Mouse (Mus musculus) embryonic stem cell, embryonic (primary cell): ENCODE data around the gene Dnase2a.

Experiments
- CTCF ChIA-PET, 4 experiments: fragments of 300-600 bp in 2 of 4; fragments of 350-600 bp in 2 of 4; sonication (Branson Sonifier 250); formaldehyde crosslinking; loops; one replicate each; lab custom pipeline; 2022; ENCODE audit warnings: inconsistent platforms in 2 of 4; lab: Charles Lee
- POLR2A ChIA-PET, 4 experiments: fragments of 300-600 bp in 2 of 4; fragments of 350-600 bp in 2 of 4; sonication (Branson Sonifier 250); formaldehyde crosslinking; loops; one replicate each; lab custom pipeline; 2022; ENCODE audit warnings: antibody characterized with exemption in 4 of 4, inconsistent platforms in 1 of 4; lab: Charles Lee

Gene Dnase2a

DNA sequence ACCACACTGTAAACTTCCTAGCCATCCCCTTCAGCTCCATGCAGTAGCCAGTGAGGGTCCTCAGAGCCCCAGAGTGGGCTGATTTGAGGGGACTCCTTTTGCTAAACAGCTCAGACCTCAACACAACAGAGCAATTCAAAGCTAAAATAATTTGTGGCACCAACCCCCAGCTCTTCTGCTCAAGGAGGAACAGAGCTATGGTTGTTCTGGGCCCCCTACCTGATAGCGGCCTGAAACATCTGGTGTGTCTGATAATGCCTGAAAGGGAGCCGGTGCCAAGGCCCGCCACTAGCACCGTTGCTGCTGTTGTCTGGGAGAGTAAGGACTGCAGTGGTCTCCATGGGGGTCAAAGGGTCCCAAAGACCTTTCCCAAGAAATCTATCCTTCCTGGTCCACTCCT lies 7.3 kb upstream of the Dnase2a start:
- ChIA-PET CTCF (interaction anchor here in 1 of 4 experiments (0.6 to 1.0 kb wide), 3 partner anchors 12 to 253 kb away, joined by 3 to 4 read pairs (median 3); no protein-coding TSS in a partner anchor), POLR2A (interaction anchor here in 3 of 4 experiments (0.6 to 5.3 kb wide), 14 partner anchors 9 to 171 kb away, joined by 3 to 72 read pairs (median 3); partner anchors contain the start of genes Calr (in 1 of the 3), Dhps (in 1 of the 3) and Farsa (in 1 of the 3))

DNA sequence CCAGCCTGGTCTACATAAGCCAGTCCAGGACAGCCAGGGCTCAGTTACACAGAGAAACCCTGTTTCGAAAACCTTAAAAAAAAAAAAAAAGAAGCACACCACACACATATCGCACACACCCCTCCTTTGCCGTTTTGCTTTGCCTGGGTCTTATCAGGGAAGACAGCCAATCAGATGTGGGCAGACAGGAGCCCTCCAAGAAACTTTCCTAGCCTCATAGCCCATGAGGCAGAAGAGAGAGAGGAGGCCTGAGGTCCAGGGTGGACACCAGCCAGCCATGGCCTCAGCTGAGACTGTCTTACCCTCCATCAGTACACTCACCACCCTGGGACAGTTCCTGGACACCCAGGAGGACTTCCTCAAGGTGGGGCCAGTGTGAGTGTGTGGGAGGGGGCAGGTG lies 6.6 kb upstream of the Dnase2a start, which contains the start of gene Klf1:
TSS of gene Klf1 (plus strand) at position 177 of the 400 bp plus-strand sequence.
- CTCF ChIA-PET: interaction anchor here in 3 of 4 experiments (1.2 to 3.5 kb wide), 9 partner anchors 8 to 316 kb away, joined by 3 to 54 read pairs (median 12); partner anchors contain the start of genes Gcdh (in 2 of the 3) and Syce2 (in 1 of the 3)

DNA sequence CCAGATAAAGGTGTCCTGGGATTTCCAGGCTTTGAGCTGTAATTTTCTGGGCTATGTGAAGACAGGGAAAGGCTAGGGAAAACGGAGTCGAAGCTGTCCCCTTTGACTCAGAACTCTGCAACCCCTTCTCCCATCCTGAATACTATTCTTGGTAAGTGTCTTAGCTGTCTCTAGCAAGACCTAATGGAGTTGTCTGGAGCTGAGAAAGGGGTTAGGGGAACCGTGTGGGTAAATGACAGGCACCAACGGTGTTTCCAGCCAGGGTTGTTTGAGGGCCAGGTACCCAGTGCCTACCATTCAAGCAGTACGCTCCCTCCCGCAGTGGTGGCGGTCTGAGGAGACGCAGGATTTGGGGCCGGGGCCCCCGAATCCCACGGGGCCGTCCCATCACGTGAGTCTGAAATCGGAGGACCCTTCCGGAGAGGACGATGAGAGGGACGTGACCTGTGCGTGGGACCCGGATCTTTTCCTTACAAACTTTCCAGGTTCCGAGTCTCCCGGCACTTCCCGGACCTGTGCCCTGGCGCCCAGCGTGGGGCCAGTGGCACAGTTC lies 5.9 kb upstream of the Dnase2a start:
- CTCF ChIA-PET: interaction anchor here (0.6 to 3.5 kb wide), 73 partner anchors 9 to 366 kb away, joined by 3 to 54 read pairs (median 5); partner anchors contain the start of genes Farsa (in 3 of the 4), Gcdh (in 3 of the 4), Syce2 (in 3 of the 4) and Calr (in 2 of the 4)
- POLR2A ChIA-PET: interaction anchor here (0.5 to 6.7 kb wide), 100 partner anchors 9 to 570 kb away, joined by 3 to 200 read pairs (median 7); partner anchors contain the start of genes Gcdh (in 4 of the 4), Calr (in 3 of the 4), Rad23a (in 3 of the 4) and Dhps (in 2 of the 4)

More for the DNA sequence above, 6.6 kb upstream of the Dnase2a start, which contains the start of gene Klf1:
- POLR2A ChIA-PET: interaction anchor here in 3 of 4 experiments (0.5 to 6.7 kb wide), 32 partner anchors 9 to 245 kb away, joined by 3 to 200 read pairs (median 14); partner anchors contain the start of genes Calr (in 2 of the 3), Gcdh (in 2 of the 3), Syce2 (in 2 of the 3) and Dhps (in 1 of the 3)

DNA sequence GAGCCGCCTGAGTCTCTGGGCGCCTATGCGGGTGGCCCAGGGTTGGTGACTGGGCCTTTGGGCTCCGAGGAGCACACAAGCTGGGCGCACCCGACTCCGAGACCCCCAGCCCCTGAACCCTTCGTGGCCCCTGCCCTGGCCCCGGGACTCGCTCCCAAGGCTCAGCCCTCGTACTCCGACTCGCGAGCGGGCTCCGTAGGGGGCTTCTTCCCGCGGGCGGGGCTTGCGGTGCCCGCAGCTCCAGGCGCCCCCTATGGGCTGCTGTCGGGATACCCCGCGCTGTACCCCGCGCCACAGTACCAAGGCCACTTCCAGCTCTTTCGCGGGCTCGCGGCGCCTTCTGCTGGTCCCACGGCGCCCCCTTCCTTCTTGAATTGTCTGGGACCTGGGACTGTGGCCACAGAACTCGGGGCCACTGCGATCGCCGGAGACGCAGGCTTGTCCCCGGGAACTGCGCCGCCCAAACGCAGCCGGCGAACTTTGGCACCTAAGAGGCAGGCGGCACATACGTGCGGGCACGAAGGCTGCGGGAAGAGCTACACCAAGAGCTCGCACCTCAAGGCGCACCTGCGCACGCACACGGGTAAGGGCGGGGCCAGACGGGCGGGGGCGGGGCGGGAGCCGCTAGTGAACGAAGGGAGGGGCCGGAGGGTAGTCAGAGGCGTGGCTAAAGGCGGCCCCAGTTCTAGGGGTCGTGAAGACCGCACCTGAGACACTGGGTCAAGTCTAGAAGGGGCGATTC lies 5.3 kb upstream of the Dnase2a start:
- CTCF ChIA-PET: interaction anchor here (0.5 to 3.5 kb wide), 102 partner anchors 9 to 837 kb away, joined by 3 to 54 read pairs (median 4); partner anchors contain the start of genes Farsa (in 3 of the 4), Gcdh (in 3 of the 4), Syce2 (in 3 of the 4) and Calr (in 2 of the 4)

DNA sequence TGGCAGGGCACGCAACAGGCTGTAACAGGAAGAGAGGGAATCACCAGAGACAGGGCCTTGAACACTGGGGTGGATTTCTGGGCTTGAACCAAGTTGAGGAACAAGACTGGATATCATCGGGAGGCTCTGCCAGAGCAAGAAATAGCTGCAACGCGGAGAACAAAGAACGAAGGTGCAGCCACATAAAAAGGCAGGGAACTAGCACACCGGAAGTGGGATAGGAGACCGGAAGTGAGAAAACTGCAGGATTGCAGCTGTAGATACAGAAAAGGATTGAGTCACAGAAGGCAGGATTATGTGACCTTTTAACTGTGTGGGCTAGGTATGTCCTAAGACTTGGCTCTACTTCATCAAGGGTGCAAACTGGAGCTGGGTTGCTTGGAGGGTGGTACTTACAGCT lies 4.0 kb upstream of the Dnase2a start:
- ChIA-PET CTCF (interaction anchor here (0.6 to 3.5 kb wide), 26 partner anchors 8 to 648 kb away, joined by 3 to 54 read pairs (median 7); partner anchors contain the start of genes Dand5 (in 1 of the 4), Gcdh (in 1 of the 4), Mast1 (in 1 of the 4) and Syce2 (in 1 of the 4)), POLR2A (interaction anchor here (0.5 to 6.7 kb wide), 81 partner anchors 8 to 1842 kb away, joined by 3 to 200 read pairs (median 6); partner anchors contain the start of genes Calr (in 4 of the 4), Dhps (in 3 of the 4), Gcdh (in 3 of the 4) and Syce2 (in 3 of the 4))

More for the DNA sequence above, 5.3 kb upstream of the Dnase2a start:
- POLR2A ChIA-PET: interaction anchor here (0.5 to 6.7 kb wide), 141 partner anchors 8 to 1208 kb away, joined by 3 to 200 read pairs (median 5); partner anchors contain the start of genes Calr (in 4 of the 4), Gcdh (in 4 of the 4), Dhps (in 3 of the 4) and Rad23a (in 3 of the 4)

DNA sequence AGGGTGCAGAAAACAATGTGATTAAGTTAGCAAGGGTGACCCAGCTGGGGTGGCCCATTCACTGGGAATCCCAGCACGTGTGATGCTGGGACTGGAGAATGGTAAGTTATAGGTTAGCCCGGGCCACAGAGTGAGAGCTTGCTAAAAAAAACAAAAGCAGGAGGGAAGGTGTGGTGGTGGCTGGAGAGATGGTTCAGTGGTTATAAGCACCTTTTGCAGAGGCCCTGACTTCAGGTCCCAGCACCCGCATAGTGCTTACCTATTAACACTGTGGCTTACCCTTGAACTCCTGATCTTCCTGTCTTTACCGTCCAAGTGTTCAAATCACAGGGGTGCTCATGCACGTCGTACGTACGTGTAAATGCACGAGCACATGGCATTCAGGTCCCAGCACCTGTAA lies 1.3 kb upstream of the Dnase2a start:
- ChIA-PET CTCF (interaction anchor here in 3 of 4 experiments (0.6 to 2.3 kb wide), 5 partner anchors 22 to 1004 kb away, joined by 4 to 10 read pairs (median 8); no protein-coding TSS in a partner anchor), POLR2A (interaction anchor here in 3 of 4 experiments (0.8 to 6.7 kb wide), 19 partner anchors 7 to 164 kb away, joined by 3 to 200 read pairs (median 6); partner anchors contain the start of genes Calr (in 2 of the 3), Gcdh (in 2 of the 3), Junb (in 1 of the 3) and Rad23a (in 1 of the 3))

DNA sequence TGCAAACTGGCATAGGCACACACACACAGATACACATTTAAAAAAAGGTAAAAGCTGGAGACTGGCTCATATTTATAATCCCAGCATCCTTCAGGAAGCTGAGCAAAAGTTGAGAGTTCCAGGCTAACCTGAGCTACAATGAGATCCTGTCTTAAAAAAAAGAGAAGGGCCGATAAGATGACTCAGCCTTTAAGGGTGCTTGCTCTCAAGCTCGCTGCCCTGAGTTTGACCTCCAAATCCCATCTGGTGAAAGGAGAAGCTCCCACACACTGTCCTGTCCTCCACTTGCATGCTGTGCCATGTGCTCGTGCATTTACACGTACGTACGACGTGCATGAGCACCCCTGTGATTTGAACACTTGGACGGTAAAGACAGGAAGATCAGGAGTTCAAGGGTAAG lies 867 bp upstream of the Dnase2a start:
- ChIA-PET CTCF (interaction anchor here in 3 of 4 experiments (0.6 to 2.3 kb wide), 9 partner anchors 14 to 1004 kb away, joined by 4 to 10 read pairs (median 5); partner anchors contain the start of gene Gcdh (in 1 of the 3)), POLR2A (interaction anchor here (0.8 to 6.7 kb wide), 31 partner anchors 7 to 255 kb away, joined by 3 to 200 read pairs (median 6); partner anchors contain the start of genes Calr (in 3 of the 4), Gcdh (in 3 of the 4), Farsa (in 1 of the 4) and Junb (in 1 of the 4))

DNA sequence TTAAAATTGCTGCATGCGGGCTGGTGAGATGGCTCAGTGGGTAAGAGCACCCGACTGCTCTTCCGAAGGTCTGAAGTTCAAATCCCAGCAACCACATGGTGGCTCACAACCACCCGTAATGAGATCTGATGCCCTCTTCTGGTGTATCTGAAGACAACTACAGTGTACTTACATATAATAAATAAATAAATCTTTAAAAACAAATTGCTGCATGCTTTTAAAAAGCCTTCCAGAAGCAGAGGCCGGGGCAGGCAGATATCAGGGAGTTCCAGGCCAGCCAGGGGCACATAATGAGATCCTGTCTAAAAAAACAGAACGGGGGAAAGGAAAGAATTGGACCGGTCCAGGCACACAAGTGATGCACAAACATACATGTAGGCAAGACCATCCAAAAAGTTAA lies 381 bp upstream of the Dnase2a start:
- ChIA-PET CTCF (interaction anchor here in 3 of 4 experiments (0.6 to 2.3 kb wide), 14 partner anchors 14 to 1005 kb away, joined by 3 to 10 read pairs (median 4); partner anchors contain the start of gene Gcdh (in 1 of the 3)), POLR2A (interaction anchor here (0.6 to 6.7 kb wide), 56 partner anchors 7 to 953 kb away, joined by 3 to 200 read pairs (median 4); partner anchors contain the start of genes Calr (in 3 of the 4), Gcdh (in 3 of the 4), Dhps (in 2 of the 4) and Syce2 (in 2 of the 4))

DNA sequence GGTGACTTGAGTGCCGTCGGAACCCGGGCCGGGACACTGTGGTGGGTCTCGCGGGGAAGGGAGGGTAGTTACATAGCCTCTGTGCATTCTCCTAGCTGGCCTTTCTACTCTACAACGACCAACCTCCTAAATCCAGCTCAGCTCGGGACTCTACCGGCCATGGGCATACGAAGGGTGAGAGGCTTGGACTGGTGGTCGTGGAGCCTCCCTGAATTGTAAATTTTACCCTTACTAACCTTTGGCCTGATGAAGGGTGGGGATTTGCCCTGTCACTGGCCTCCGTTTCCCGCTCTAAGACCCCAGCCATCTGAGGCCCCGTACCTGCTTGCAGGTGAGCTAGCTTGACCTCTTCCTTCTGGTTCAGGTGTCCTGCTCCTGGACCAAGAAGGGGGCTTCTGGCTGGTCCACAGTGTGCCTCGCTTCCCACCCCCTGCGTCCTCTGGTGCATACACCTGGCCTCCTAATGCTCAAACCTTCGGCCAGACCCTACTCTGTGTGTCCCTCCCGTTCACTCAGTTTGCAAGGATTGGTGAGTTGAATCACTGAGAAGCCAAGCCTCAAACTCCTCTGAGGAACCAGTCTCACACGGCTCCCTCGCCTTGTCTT lies 905 bp downstream of the Dnase2a start:
- POLR2A ChIA-PET: interaction anchor here in 3 of 4 experiments (0.5 to 4.0 kb wide), 48 partner anchors 11 to 1191 kb away, joined by 3 to 33 read pairs (median 5); partner anchors contain the start of genes Calr (in 3 of the 3), Dhps (in 3 of the 3), Farsa (in 2 of the 3) and Gcdh (in 2 of the 3)
- CTCF ChIA-PET: interaction anchor here (0.5 to 2.3 kb wide), 16 partner anchors 16 to 252 kb away, joined by 3 to 10 read pairs (median 3); partner anchors contain the start of genes Farsa (in 1 of the 4), Gcdh (in 1 of the 4) and Mast1 (in 1 of the 4)

DNA sequence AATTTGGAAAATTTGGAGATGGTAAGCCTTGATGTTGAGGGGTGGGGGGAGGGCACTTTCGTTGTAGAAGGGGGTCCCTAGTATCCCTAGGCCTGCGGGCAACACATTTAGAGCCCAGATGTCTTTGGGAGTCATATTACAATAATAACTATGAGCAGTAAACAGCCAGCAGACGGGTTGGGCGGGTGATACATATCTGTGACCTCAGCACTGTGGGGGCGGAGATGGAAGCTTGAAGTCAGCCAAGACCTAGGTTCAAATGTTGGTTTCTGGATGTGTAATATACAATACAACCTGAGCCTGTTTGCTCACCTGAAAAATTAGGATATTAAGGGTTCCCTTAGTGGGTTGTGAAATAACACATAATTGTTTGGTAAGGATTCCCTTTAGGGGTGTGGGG lies 1.6 kb downstream of the Dnase2a start:
- ChIA-PET CTCF (interaction anchor here in 2 of 4 experiments (1.2 to 1.6 kb wide), 2 partner anchors 25 to 28 kb away, joined by 3 to 7 read pairs; partner anchors contain the start of gene Mast1 (in 1 of the 2)), POLR2A (interaction anchor here (0.5 to 4.0 kb wide), 16 partner anchors 10 to 207 kb away, joined by 3 to 33 read pairs (median 10); partner anchors contain the start of genes Calr (in 3 of the 4), Gcdh (in 2 of the 4), Dhps (in 1 of the 4) and Junb (in 1 of the 4))

DNA sequence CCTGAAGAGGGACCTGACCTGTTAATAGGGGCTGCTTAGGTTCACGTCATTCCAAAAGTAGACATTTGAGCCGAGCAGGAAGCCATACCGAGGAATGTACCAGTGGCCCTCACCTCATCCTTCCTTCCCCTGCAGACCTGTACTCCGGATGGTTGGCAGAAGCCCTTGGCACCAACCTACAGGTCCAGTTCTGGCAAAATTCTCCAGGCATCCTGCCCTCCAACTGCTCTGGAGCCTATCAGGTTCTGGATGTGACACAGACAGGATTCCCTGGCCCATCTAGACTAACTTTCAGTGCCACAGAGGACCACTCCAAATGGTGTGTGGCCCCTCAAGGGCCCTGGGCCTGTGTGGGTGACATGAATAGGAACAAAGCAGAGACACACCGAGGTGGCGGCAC lies 2.2 kb downstream of the Dnase2a start:
- CTCF ChIA-PET: no interaction called here
- POLR2A ChIA-PET: interaction anchor here in 3 of 4 experiments (0.7 to 4.0 kb wide), 9 partner anchors 18 to 208 kb away, joined by 3 to 33 read pairs (median 6); partner anchors contain the start of genes Calr (in 2 of the 3), Dhps (in 1 of the 3), Gcdh (in 1 of the 3) and Tnpo2 (in 1 of the 3)

DNA sequence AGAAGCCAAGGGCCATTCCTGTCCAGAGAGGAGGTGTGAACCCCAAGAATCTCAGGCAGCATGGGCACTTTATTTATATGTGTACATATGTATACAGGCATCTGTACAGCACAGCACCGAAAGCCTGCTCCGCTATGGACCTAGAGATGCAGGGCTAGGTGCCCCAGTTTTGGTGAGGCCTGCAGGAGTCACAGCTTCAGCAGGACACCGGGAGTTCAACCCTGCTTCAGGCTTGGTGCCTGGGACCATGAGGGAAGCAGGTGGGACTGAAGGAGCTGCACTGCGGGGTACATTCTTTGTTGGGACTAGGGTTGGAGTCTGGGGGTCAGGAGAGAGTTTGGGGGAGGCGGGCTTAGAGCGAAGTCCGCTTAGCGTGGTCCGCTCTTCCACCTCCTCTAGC lies 3.5 kb downstream of the Dnase2a start:
- POLR2A ChIA-PET: interaction anchor here (0.5 to 7.6 kb wide), 33 partner anchors 7 to 248 kb away, joined by 3 to 200 read pairs (median 8); partner anchors contain the start of genes Gcdh (in 3 of the 4), Calr (in 2 of the 4), Klf1 (in 2 of the 4) and Tnpo2 (in 2 of the 4)

DNA sequence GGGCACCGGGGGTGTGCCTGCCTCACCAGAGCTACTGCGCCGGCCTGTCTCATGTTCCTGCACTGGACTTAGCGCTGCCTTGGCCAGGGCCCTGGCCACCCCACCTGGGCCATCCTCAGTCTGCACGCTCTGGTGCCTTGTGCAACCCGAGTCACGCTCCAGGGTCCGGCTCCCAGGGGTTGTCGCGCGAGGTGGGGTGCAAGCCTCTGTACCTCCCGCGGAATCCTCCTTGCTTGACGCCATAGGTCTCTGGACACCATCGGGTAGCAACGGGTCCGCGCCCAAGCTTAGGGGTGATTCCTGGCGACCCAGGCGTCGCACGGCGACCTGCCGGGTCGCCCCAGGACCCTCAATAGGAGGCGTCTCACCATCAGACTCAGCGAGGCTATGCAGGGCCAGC lies 4.0 kb downstream of the Dnase2a start:
- POLR2A ChIA-PET: interaction anchor here (0.5 to 7.6 kb wide), 79 partner anchors 7 to 656 kb away, joined by 3 to 200 read pairs (median 5); partner anchors contain the start of genes Gcdh (in 3 of the 4), Rad23a (in 3 of the 4), Tnpo2 (in 3 of the 4) and Calr (in 2 of the 4)
- CTCF ChIA-PET: interaction anchor here (0.6 to 2.9 kb wide), 16 partner anchors 9 to 175 kb away, joined by 3 to 25 read pairs (median 4); partner anchors contain the start of gene Gcdh (in 1 of the 4)

More for the DNA sequence above, 3.5 kb downstream of the Dnase2a start:
- CTCF ChIA-PET: interaction anchor here (0.6 to 2.9 kb wide), 7 partner anchors 8 to 98 kb away, joined by 3 to 25 read pairs (median 7); no protein-coding TSS in a partner anchor

DNA sequence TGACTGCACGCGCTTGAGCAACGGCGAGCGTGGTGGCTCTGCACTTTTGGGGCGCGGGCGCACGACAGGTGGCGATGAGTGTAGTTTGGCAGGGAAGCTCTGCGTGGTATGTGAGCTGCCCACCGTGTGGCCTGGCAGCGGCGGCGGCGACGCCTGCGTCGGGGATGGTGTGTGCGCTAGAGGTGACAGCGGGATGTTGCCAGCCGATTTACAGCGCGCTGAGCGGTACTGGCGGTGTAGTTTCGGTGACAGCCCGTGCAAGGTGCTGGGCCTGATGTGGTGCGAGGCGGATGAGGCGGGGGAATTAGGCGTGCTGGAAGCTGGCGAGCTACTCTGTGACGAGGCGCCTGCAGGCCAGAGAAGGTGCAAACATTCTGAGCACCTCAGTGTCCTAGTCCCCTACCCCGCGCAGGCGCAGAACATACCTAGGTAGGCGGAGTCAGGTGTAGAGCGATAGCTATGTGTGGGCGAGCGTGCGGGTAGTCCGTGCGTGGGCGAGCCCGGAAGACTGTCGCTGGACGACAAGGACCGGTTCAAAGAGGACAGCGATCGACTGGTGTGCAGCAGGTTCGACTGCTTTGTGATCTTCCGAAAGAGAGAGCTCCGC lies 4.6 kb downstream of the Dnase2a start:
- ChIA-PET CTCF (interaction anchor here (0.6 to 2.9 kb wide), 17 partner anchors 9 to 176 kb away, joined by 3 to 25 read pairs (median 4); partner anchors contain the start of gene Gcdh (in 1 of the 4)), POLR2A (interaction anchor here (0.5 to 7.6 kb wide), 108 partner anchors 8 to 656 kb away, joined by 3 to 200 read pairs (median 4); partner anchors contain the start of genes Gcdh (in 4 of the 4), Calr (in 3 of the 4), Hook2 (in 3 of the 4) and Junb (in 3 of the 4))
